Mouse (Mus musculus): ENCODE measurements around the gene Plppr5. TPM values are rescaled to one million over a fixed set of nuclear protein-coding genes. Genes with fewer than 3 reads are reported as not detected.

The Plppr5 gene
- polyA plus RNA-seq, 1 experiment from 2014 or later, result 1.7 TPM

DNA sequence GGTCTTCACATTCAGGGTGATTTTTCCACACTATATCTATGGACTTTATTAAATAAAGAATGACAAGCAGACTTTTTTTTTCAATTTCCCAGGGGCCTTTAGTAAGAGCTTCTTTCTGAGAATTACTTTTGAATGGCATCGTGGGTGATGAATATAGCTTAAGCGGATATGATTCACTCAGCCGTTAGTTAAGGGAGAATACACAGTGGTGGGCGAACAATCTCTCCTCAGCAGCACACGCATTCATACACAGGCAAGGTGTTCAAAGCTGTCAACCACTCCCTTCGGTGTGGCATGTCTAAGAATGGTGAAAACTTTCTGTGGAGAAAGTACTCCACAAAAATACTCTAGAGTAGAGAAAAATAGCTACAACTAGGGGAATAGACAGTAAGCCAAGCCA lies 104.6 kb downstream of the Plppr5 start:
- H3K27ac ChIP-seq (replicated peaks), result no peak overlapping the region
- no peaks in the 10 kb centered on the region for H3K4me1 ChIP-seq (replicated peaks; ENCODE audit: control insufficient read depth, insufficient read depth)
- H3K36me3 ChIP-seq (ENCODE audit: control insufficient read depth, insufficient read depth, low read length), result no peaks in the 10 kb centered on the region
- H3K9ac ChIP-seq (ENCODE audit: low read length), result no peak overlapping the region
- no peak for DNase-seq (ENCODE audit: low spot score)
- WGBS, result 81% methylated on average over 6 of the region's 6 CpGs
- H3K27me3 ChIP-seq (ENCODE audit: control insufficient read depth, insufficient read depth, low read length), result no peaks in the 10 kb centered on the region
- no peak for ATAC-seq (ENCODE audit: low FRiP score, low TSS enrichment)
- no peaks in the 10 kb centered on the region for H3K9me3 ChIP-seq (ENCODE audit: control insufficient read depth, low read length)
- TF ChIP-seq CTCF (IDR thresholded peaks at IDR 0.05; ENCODE audit: low read depth), result no peak
- H3K4me3 ChIP-seq (ENCODE audit: low read depth, low read length), result no peak overlapping the region
- no peak overlapping the region for H3K4me2 ChIP-seq (replicated peaks; ENCODE audit: low read depth)

GRCm38 (mm10) chr3:117684640-117685039 lies 110.0 kb downstream of the Plppr5 start:
- no peak for TF ChIP-seq CTCF (IDR thresholded peaks at IDR 0.05; ENCODE audit: low read depth)
- TF ChIP-seq EP300 (optimal IDR thresholded peaks at IDR 0.05), result no peak
- Histone ChIP-seq H3K4me2 (replicated peaks; ENCODE audit: low read depth) (no peak overlapping the region), H3K27ac (replicated peaks) (no peak overlapping the region), H3K36me3 (ENCODE audit: control insufficient read depth, insufficient read depth, low read length) (no peaks in the 10 kb centered on the region), H3K9ac (ENCODE audit: low read length) (no peak overlapping the region), H3K4me3 (ENCODE audit: low read depth, low read length) (no peak overlapping the region), H3K4me1 (replicated peaks; ENCODE audit: control insufficient read depth, insufficient read depth) (no peaks in the 10 kb centered on the region), H3K27me3 (ENCODE audit: control insufficient read depth, insufficient read depth, low read length) (no peaks in the 10 kb centered on the region), H3K9me3 (ENCODE audit: control insufficient read depth, low read length) (no peaks in the 10 kb centered on the region)
- ATAC-seq (ENCODE audit: low FRiP score, low TSS enrichment), result no peak
- WGBS, result 84% methylated on average over 6 of the region's 6 CpGs
- no peak for DNase-seq (ENCODE audit: low spot score)

- ATAC-seq (ENCODE audit: low FRiP score, low TSS enrichment) (no peak), DNase-seq (ENCODE audit: low spot score) (no peak)
- Histone ChIP-seq H3K36me3 (ENCODE audit: control insufficient read depth, insufficient read depth, low read length) (no peaks in the 10 kb centered on the region), H3K4me3 (ENCODE audit: low read depth, low read length) (no peak overlapping the region), H3K4me2 (replicated peaks; ENCODE audit: low read depth) (no peak overlapping the region), H3K27me3 (ENCODE audit: control insufficient read depth, insufficient read depth, low read length) (no peaks in the 10 kb centered on the region), H3K27ac (replicated peaks) (no peak overlapping the region), H3K9ac (ENCODE audit: low read length) (no peak overlapping the region), H3K4me1 (replicated peaks; ENCODE audit: control insufficient read depth, insufficient read depth) (no peaks in the 10 kb centered on the region), H3K9me3 (ENCODE audit: control insufficient read depth, low read length) (no peaks in the 10 kb centered on the region)
- no peak for TF ChIP-seq CTCF (IDR thresholded peaks at IDR 0.05; ENCODE audit: low read depth)
- no peak for TF ChIP-seq EP300 (optimal IDR thresholded peaks at IDR 0.05)
- WGBS, result 91% methylated on average over 3 of the region's 3 CpGs
Observed at GRCm38 (mm10) chr3:117686036-117686435, 111.4 kb downstream of the Plppr5 start.

GRCm38 (mm10) chr3:117686648-117687047 lies 112.0 kb downstream of the Plppr5 start:
- Histone ChIP-seq H3K9me3 (ENCODE audit: control insufficient read depth, low read length) (no peaks in the 10 kb centered on the region), H3K4me2 (replicated peaks; ENCODE audit: low read depth) (no peak overlapping the region), H3K27me3 (ENCODE audit: control insufficient read depth, insufficient read depth, low read length) (no peaks in the 10 kb centered on the region), H3K27ac (replicated peaks) (no peak overlapping the region), H3K36me3 (ENCODE audit: control insufficient read depth, insufficient read depth, low read length) (no peaks in the 10 kb centered on the region), H3K4me3 (ENCODE audit: low read depth, low read length) (no peak overlapping the region), H3K4me1 (replicated peaks; ENCODE audit: control insufficient read depth, insufficient read depth) (no peaks in the 10 kb centered on the region), H3K9ac (ENCODE audit: low read length) (no peak overlapping the region)
- ATAC-seq (ENCODE audit: low FRiP score, low TSS enrichment) (no peak), DNase-seq (ENCODE audit: low spot score) (no peak)
- no peak for TF ChIP-seq EP300 (optimal IDR thresholded peaks at IDR 0.05)
- no peak for TF ChIP-seq CTCF (IDR thresholded peaks at IDR 0.05; ENCODE audit: low read depth)
- 81% methylated on average over 7 of the region's 7 CpGs for WGBS

GRCm38 (mm10) chr3:117694736-117695135 lies 120.1 kb downstream of the Plppr5 start:
- no peaks in the 10 kb centered on the region for H3K36me3 ChIP-seq (ENCODE audit: control insufficient read depth, insufficient read depth, low read length)
- WGBS, result 48% methylated on average over 1 of the region's 1 CpGs
- H3K4me2 ChIP-seq (replicated peaks; ENCODE audit: low read depth), result no peak overlapping the region
- no peaks in the 10 kb centered on the region for H3K27me3 ChIP-seq (ENCODE audit: control insufficient read depth, insufficient read depth, low read length)
- H3K9ac ChIP-seq (ENCODE audit: low read length), result no peak overlapping the region
- DNase-seq (ENCODE audit: low spot score) (no peak), ATAC-seq (ENCODE audit: low FRiP score, low TSS enrichment) (no peak)
- H3K4me3 ChIP-seq (ENCODE audit: low read depth, low read length), result no peak overlapping the region
- TF ChIP-seq CTCF (IDR thresholded peaks at IDR 0.05; ENCODE audit: low read depth) (0 out of 2 replicates have a peak, but pooled peaks have one; percentile 14), EP300 (optimal IDR thresholded peaks at IDR 0.05) (no peak)
- H3K9me3 ChIP-seq (ENCODE audit: control insufficient read depth, low read length), result no peaks in the 10 kb centered on the region
- no peak overlapping the region for H3K27ac ChIP-seq (replicated peaks)
- no peaks in the 10 kb centered on the region for H3K4me1 ChIP-seq (replicated peaks; ENCODE audit: control insufficient read depth, insufficient read depth)

- DNase-seq (ENCODE audit: low spot score) (no peak), ATAC-seq (ENCODE audit: low FRiP score, low TSS enrichment) (no peak)
- Histone ChIP-seq H3K4me2 (replicated peaks; ENCODE audit: low read depth) (no peak overlapping the region), H3K9ac (ENCODE audit: low read length) (no peak overlapping the region), H3K9me3 (ENCODE audit: control insufficient read depth, low read length) (no peaks in the 10 kb centered on the region), H3K4me1 (replicated peaks; ENCODE audit: control insufficient read depth, insufficient read depth) (no peaks in the 10 kb centered on the region), H3K27ac (replicated peaks) (no peak overlapping the region), H3K4me3 (ENCODE audit: low read depth, low read length) (no peak overlapping the region), H3K27me3 (ENCODE audit: control insufficient read depth, insufficient read depth, low read length) (no peaks in the 10 kb centered on the region), H3K36me3 (ENCODE audit: control insufficient read depth, insufficient read depth, low read length) (no peaks in the 10 kb centered on the region)
- TF ChIP-seq EP300 (optimal IDR thresholded peaks at IDR 0.05), result no peak
- no peak for TF ChIP-seq CTCF (IDR thresholded peaks at IDR 0.05; ENCODE audit: low read depth)
- 82% methylated on average over 5 of the region's 5 CpGs for WGBS
Observed at GRCm38 (mm10) chr3:117696350-117696749, 121.7 kb downstream of the Plppr5 start.
